In the genomic region with DNA sequence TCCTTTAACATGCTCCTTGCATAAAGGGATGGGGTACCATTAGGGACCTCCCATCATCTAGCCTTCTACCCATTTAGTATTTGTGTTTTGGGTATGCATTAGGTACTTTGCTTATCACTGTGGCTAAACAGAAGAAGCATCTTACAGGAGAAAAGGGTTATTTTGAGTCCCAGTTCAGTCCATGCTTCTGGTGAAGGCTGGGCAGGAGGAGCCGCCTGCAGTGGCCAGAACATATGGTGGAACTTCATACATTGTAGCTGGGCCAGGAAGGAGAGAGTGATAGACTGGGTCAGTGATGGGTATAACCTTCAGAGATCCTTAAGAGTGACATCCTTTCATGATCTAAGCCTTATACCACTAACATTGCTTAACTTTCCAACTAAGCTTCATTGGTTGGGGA, we compare ENCODE assay signal across 22 mouse cellular contexts.
"Had no signal": no experiment of that assay in that cellular context is flagged by ENCODE, and none has a peak within 500 bp of the region (broad histone marks: within the 10 kb centered on the region; RNA-seq: fewer than 3 reads in every experiment).

No protein-coding gene starts in this region.

- H3K4me1 ChIP-seq: neural tube, embryonic 12.5 days had no signal

- H3K27ac ChIP-seq: kidney, postnatal 0 days; limb, embryonic 12.5 days; limb, embryonic 15.5 days; liver, embryonic 14.5 days; macrophage; midbrain, embryonic 12.5 days; midbrain, embryonic 15.5 days; neural tube, embryonic 12.5 days; neural tube, embryonic 15.5 days; stomach, postnatal 0 days had no signal

- H3K36me3 ChIP-seq: limb, embryonic 12.5 days; limb, embryonic 15.5 days; midbrain, embryonic 12.5 days; midbrain, embryonic 15.5 days; neural tube, embryonic 12.5 days; neural tube, embryonic 15.5 days had no signal

- H3K4me3 ChIP-seq: limb, embryonic 12.5 days; limb, embryonic 15.5 days; midbrain, embryonic 12.5 days; midbrain, embryonic 15.5 days; neural tube, embryonic 12.5 days; neural tube, embryonic 15.5 days had no signal

- H3K9ac ChIP-seq: limb, embryonic 12.5 days; limb, embryonic 15.5 days; liver, embryonic 14.5 days; liver, postnatal 0 days; lung, embryonic 14.5 days; midbrain, embryonic 12.5 days; midbrain, embryonic 15.5 days; neural tube, embryonic 12.5 days; neural tube, embryonic 15.5 days had no signal

- ATAC-seq: liver, postnatal 0 days; lung, postnatal 0 days; midbrain, embryonic 15.5 days had no signal

- H3K4me2 ChIP-seq: limb, embryonic 12.5 days; limb, embryonic 15.5 days; liver, embryonic 11.5 days; lung, embryonic 14.5 days; midbrain, embryonic 12.5 days; midbrain, embryonic 15.5 days; neural tube, embryonic 12.5 days; neural tube, embryonic 15.5 days had no signal

- H3K27me3 ChIP-seq: limb, embryonic 12.5 days; limb, embryonic 15.5 days; midbrain, embryonic 12.5 days; midbrain, embryonic 15.5 days; neural tube, embryonic 12.5 days; neural tube, embryonic 15.5 days had no signal

- H3K9me3 ChIP-seq: limb, embryonic 12.5 days; limb, embryonic 15.5 days; midbrain, embryonic 12.5 days; midbrain, embryonic 15.5 days; neural tube, embryonic 12.5 days; neural tube, embryonic 15.5 days had no signal

- DNase-seq: kidney, postnatal 25 days; left cerebral cortex, postnatal 4 days; liver, postnatal 0 days; lung, embryonic 14.5 days; right cerebral cortex, adult 18-20 months; right cerebral cortex, postnatal 14 days; right cerebral cortex, postnatal 4 days; thymus, adult 2 months; thymus, postnatal 14 days; thymus, postnatal 4 days had no signal
